Mouse (Mus musculus): Measurements from ENCODE around the gene E2f3.
A peak's percentile ranks its signal among the peaks of the same experiment; 100 is the strongest.

The E2f3 gene

GRCm38 (mm10) chr13:29979140-29979564, 6.7 kb downstream of the E2f3 start:
- DNase-seq (ENCODE audit: low spot score in 2 of 2): no peak

GRCm38 (mm10) chr13:29977358-29977757, 8.5 kb downstream of the E2f3 start:
- peak in 1 of 2 experiments; percentile 54 for DNase-seq (ENCODE audit: low spot score in 2 of 2)

GRCm38 (mm10) chr13:29974066-29974465, 11.8 kb downstream of the E2f3 start:
- peak in 1 of 2 experiments; percentile 29 for DNase-seq (ENCODE audit: low spot score in 2 of 2)

GRCm38 (mm10) chr13:29973610-29974009, 12.3 kb downstream of the E2f3 start:
- peak in 1 of 2 experiments; percentile 44 for DNase-seq (ENCODE audit: low spot score in 2 of 2)

GRCm38 (mm10) chr13:29970333-29970732, 15.5 kb downstream of the E2f3 start:
- DNase-seq (ENCODE audit: low spot score in 2 of 2): no peak

- no peak for DNase-seq (ENCODE audit: low spot score in 2 of 2)
These were observed 17.2 kb downstream of the E2f3 start for GRCm38 (mm10) chr13:29968636-29969035.

GRCm38 (mm10) chr13:29967367-29967766, 18.5 kb downstream of the E2f3 start:
- no peak for DNase-seq (ENCODE audit: low spot score in 2 of 2)

GRCm38 (mm10) chr13:29966966-29967365, 18.9 kb downstream of the E2f3 start:
- no peak for DNase-seq (ENCODE audit: low spot score in 2 of 2)

GRCm38 (mm10) chr13:29964087-29964486, 21.8 kb downstream of the E2f3 start:
- no peak for DNase-seq (ENCODE audit: low spot score in 2 of 2)

GRCm38 (mm10) chr13:29960416-29960815, 25.4 kb downstream of the E2f3 start:
- no peak for DNase-seq (ENCODE audit: low spot score in 2 of 2)

GRCm38 (mm10) chr13:29957731-29958254, 28.1 kb downstream of the E2f3 start:
- DNase-seq (ENCODE audit: low spot score in 2 of 2): no peak

- no peak for DNase-seq (ENCODE audit: low spot score in 2 of 2)
These were observed 28.9 kb downstream of the E2f3 start for GRCm38 (mm10) chr13:29956821-29957421.

- DNase-seq (ENCODE audit: low spot score in 2 of 2): no peak
These were observed 30.6 kb downstream of the E2f3 start for GRCm38 (mm10) chr13:29955296-29955695.

- no peak for DNase-seq (ENCODE audit: low spot score in 2 of 2)
These were observed 31.1 kb downstream of the E2f3 start for GRCm38 (mm10) chr13:29954741-29955140.

GRCm38 (mm10) chr13:29953417-29954045, 32.3 kb downstream of the E2f3 start:
- DNase-seq (ENCODE audit: low spot score in 2 of 2): no peak

GRCm38 (mm10) chr13:29946045-29946444, 39.8 kb downstream of the E2f3 start:
- DNase-seq (ENCODE audit: low spot score in 2 of 2): no peak

GRCm38 (mm10) chr13:29944915-29945570, 40.8 kb downstream of the E2f3 start:
- DNase-seq (ENCODE audit: low spot score in 2 of 2): no peak

GRCm38 (mm10) chr13:29944493-29944892, 41.4 kb downstream of the E2f3 start:
- no peak for DNase-seq (ENCODE audit: low spot score in 2 of 2)

- no peak for DNase-seq (ENCODE audit: low spot score in 2 of 2)
These were observed 42.3 kb downstream of the E2f3 start for GRCm38 (mm10) chr13:29943541-29944039.

GRCm38 (mm10) chr13:29940071-29940470, 45.8 kb downstream of the E2f3 start:
- DNase-seq (ENCODE audit: low spot score in 2 of 2): no peak

- DNase-seq (ENCODE audit: low spot score in 2 of 2): no peak
These were observed 46.5 kb downstream of the E2f3 start for GRCm38 (mm10) chr13:29939399-29939798.

GRCm38 (mm10) chr13:29938776-29939175, 47.1 kb downstream of the E2f3 start:
- no peak for DNase-seq (ENCODE audit: low spot score in 2 of 2)

- no peak for DNase-seq (ENCODE audit: low spot score in 2 of 2)
These were observed 59.7 kb downstream of the E2f3 start for GRCm38 (mm10) chr13:29926168-29926567.
